Mouse (Mus musculus) CH12.LX (cell line): ENCODE results near the gene Hmgcl.

Experiments
- CTCF ChIP-seq, 2 experiments: IDR thresholded peaks in 1 of 2; conservative IDR thresholded peaks in 1 of 2; 2 replicates each; pipeline ENCODE4 v1.5.1; 2011 to 2012; ENCODE audit warnings: low read depth in 2 of 2, low read length in 2 of 2, improper control_type of control experiment in 1 of 2, inconsistent platforms in 1 of 2, mild to moderate bottlenecking in 1 of 2, moderate library complexity in 1 of 2
- E2F4 ChIP-seq: IDR thresholded peaks from 2 replicates; pipeline ENCODE4 v1.6.1; 2011; ENCODE audit warnings: low read depth, low read length, improper control_type of control experiment; ENCODE audit not compliant: insufficient replicate concordance
- EP300 ChIP-seq: IDR thresholded peaks from 2 replicates; pipeline ENCODE4 v1.6.1; 2011; ENCODE audit warnings: low read length, improper control_type of control experiment
- HCFC1 ChIP-seq: IDR thresholded peaks from 2 replicates; pipeline ENCODE4 v1.6.1; 2012; ENCODE audit warnings: low read depth, mild to moderate bottlenecking, inconsistent platforms, low read length, improper control_type of control experiment
- JUND ChIP-seq: conservative IDR thresholded peaks from 2 replicates; pipeline ENCODE4 v1.6.1; 2011; ENCODE audit warnings: low read depth, low read length, improper control_type of control experiment
- MAFK ChIP-seq: IDR thresholded peaks from 2 replicates; pipeline ENCODE4 v1.6.1; 2011; ENCODE audit warnings: low read length, improper control_type of control experiment; ENCODE audit not compliant: insufficient replicate concordance
- NELFE ChIP-seq: IDR thresholded peaks from 2 replicates; pipeline ENCODE4 v1.6.1; 2011; ENCODE audit warnings: low read depth, low read length, improper control_type of control experiment
- POLR2A ChIP-seq: IDR thresholded peaks from 2 replicates; pipeline ENCODE4 v1.6.1; 2011; ENCODE audit warnings: low read depth, mild to moderate bottlenecking, improper control_type of control experiment, low read length
- POLR2AphosphoS2 ChIP-seq: IDR thresholded peaks from 2 replicates; pipeline ENCODE4 v1.6.1; 2011; ENCODE audit warnings: low read depth, low read length, improper control_type of control experiment
- USF1 ChIP-seq: IDR thresholded peaks from 2 replicates; pipeline ENCODE4 v1.6.1; 2014; ENCODE audit warnings: low read depth, mild to moderate bottlenecking, inconsistent platforms, low read length, improper control_type of control experiment
- ZKSCAN1 ChIP-seq: IDR thresholded peaks from 2 replicates; pipeline ENCODE4 v1.6.1; 2012; ENCODE audit warnings: low read depth, inconsistent platforms, low read length, improper control_type of control experiment, borderline replicate concordance
- ZMIZ1 ChIP-seq: IDR thresholded peaks from 2 replicates; pipeline ENCODE4 v1.6.1; 2012; ENCODE audit warnings: low read depth, mild to moderate bottlenecking, inconsistent platforms, low read length, improper control_type of control experiment

DNA sequence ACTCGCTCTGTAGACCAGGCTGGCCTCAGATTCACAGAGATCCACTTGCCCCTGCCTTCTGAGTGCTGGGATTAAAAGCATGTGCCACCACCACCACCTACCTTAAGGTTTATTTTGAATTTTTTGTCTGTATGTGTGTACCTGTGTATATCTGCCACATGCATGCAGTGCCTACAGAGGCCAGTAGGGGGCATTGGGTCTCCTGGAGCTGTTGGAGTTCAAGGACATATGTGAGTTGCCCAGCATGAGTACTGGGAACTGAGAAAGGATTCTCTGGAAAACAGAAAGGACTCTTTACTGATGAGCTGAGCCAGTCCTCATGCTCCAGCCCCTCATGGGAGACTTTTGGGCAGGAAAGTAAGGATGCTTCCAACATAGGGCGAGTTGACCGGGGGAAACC, 5.3 kb downstream of the Hmgcl start:
- no peak for TF ChIP-seq E2F4
- TF ChIP-seq CTCF (conservative IDR thresholded peaks at IDR 0.05 in 1 of 2, IDR thresholded peaks at IDR 0.05 in 1 of 2; ENCODE audit: low read depth in 2 of 2, low read length in 2 of 2): peak; percentile 18 to 27; a peak in 1 of 4 replicates
- TF ChIP-seq USF1: no peak
- TF ChIP-seq ZKSCAN1: no peak
- no peak for TF ChIP-seq ZMIZ1
- TF ChIP-seq MAFK: no peak
- no peak for TF ChIP-seq POLR2AphosphoS2
- TF ChIP-seq POLR2A: no peak
- TF ChIP-seq EP300: no peak
- no peak for TF ChIP-seq HCFC1
- TF ChIP-seq JUND: no peak
- TF ChIP-seq NELFE: no peak
